Mouse (Mus musculus) heart, embryonic 10.5 days (tissue): ENCODE results near the gene Zc3h18. TPM values are rescaled to one million over a fixed set of nuclear protein-coding genes. Genes with fewer than 3 reads are reported as not detected.
A peak's percentile ranks its signal among the peaks of the same experiment; 100 is the strongest.

ENCODE experiments used
- DNase-seq: peaks from one replicate; pipeline ENCODE4 v3.0.0-alpha.2; 2017; ENCODE audit warnings: low spot score
- H3K27ac ChIP-seq: fragments of 300-500 bp; sonication (generic); 2 replicates; pipeline ENCODE4 v1.5.1; 2016; ENCODE audit warnings: mild to moderate bottlenecking
- H3K27me3 ChIP-seq: fragments of 300-500 bp; sonication (generic); 2 replicates; pipeline ENCODE4 v1.6.1; 2016; ENCODE audit warnings: mild to moderate bottlenecking; ENCODE audit not compliant: poor library complexity, insufficient read depth, severe bottlenecking
- H3K36me3 ChIP-seq: fragments of 300-500 bp; sonication (generic); 2 replicates; pipeline ENCODE4 v1.6.1; 2016; ENCODE audit warnings: mild to moderate bottlenecking, moderate library complexity
- H3K4me1 ChIP-seq: fragments of 300-500 bp; sonication (generic); 2 replicates; pipeline ENCODE4 v1.6.1; 2016; ENCODE audit warnings: mild to moderate bottlenecking
- H3K4me3 ChIP-seq: fragments of 300-500 bp; sonication (generic); 2 replicates; pipeline ENCODE4 v1.5.1; 2016; ENCODE audit warnings: mild to moderate bottlenecking, moderate library complexity
- H3K9me3 ChIP-seq: fragments of 300-500 bp; sonication (generic); 2 replicates; pipeline ENCODE4 v1.6.1; 2016; ENCODE audit warnings: mild to moderate bottlenecking, moderate library complexity
- WGBS: fragments of 180-500 bp; shearing (Covaris S2); methylation state at CpG from one replicate; pipeline ENCODE4 v1.1.7; 2016; 5-methylcytosine and 5-hydroxymethylcytosine counted together
- polyA plus RNA-seq: library from polyadenylated mRNA; unstranded; fragments of >200 nt; fragmentation: Nextera tagmentation; extraction: Ambion mirVana; gene quantifications from 2 replicates; pipeline ENCODE4 v1.2.1, GENCODE M21; 2016

Zc3h18 gene
- polyA plus RNA-seq, 1 experiment from 2014 or later = 51.0 TPM

DNA sequence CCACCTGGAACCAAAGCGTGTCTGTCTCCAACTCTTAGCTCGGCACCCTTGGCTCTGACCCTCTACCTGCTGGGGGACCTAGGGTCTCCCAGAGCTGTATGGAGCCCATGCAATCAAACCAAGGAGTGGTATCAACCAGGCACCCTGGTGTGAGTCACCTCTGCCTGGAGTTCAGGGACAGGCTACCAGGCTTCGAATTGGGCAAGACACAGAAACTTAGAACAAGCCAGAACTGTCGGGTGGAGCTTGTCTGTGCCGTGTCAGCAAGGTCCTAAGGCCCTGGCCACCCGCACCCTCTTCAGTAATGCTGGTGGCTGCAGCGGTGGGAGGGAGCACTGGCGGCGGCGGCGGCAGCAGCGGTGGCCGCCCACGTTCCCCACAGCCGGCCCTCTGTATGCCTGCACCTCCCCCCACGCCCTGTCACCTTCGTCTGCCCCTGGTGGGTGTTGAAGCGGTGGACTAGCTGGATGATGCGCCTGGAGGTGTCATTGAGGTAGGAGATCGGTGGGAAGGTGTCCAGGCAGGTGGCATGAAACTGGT lies 60.2 kb downstream of the Zc3h18 start:
- Histone ChIP-seq H3K27ac (no peak overlapping the region), H3K27me3 (no peaks in the 10 kb centered on the region), H3K9me3 (no peaks in the 10 kb centered on the region), H3K36me3 (peaks cover 65% of the 10 kb centered on the region), H3K4me3 (no peak overlapping the region; the same call in 1 of the 2 replicates), H3K4me1 (peaks cover 38% of the 10 kb centered on the region)
- 79% methylated on average over 20 of the region's 20 CpGs for WGBS
- DNase-seq = no peak

DNA sequence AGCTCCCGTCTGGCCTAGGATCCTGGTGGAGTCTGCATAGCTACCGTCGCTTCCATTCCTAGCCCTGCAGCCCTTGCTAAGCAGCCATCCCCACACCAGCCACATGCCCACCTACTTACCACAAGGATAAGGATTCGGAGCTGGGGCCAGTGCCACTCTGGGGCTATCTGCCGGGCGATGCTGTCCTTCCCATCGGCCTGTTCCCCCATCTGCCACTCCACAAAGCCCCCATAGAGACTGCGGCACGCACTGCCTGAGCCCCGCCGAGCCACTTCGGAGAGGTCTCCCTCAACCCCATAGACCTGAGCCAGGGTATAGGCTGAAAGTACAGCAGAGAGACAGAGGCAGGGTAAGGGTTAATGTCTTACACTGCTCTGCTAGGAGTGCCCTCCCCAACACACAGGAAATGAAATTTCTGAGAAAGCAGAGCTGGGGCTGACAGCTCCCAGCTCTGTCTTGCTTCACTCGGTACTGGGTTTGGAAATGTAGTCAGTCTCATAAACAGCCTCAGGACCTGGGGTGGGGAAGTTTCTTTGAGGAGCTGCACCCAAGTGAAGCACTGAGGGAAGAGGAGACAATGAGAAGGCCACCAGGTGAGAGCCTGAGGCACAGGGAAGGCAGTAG lies 61.4 kb downstream of the Zc3h18 start:
- Histone ChIP-seq H3K27me3 (no peaks in the 10 kb centered on the region), H3K9me3 (no peaks in the 10 kb centered on the region), H3K36me3 (peaks cover 65% of the 10 kb centered on the region), H3K4me1 (peaks cover 33% of the 10 kb centered on the region), H3K4me3 (no peak overlapping the region), H3K27ac (peak overlapping the region; percentile 17; the same call in 1 of the 2 replicates)
- DNase-seq = no peak
- WGBS = 90% methylated on average over 13 of the region's 13 CpGs

DNA sequence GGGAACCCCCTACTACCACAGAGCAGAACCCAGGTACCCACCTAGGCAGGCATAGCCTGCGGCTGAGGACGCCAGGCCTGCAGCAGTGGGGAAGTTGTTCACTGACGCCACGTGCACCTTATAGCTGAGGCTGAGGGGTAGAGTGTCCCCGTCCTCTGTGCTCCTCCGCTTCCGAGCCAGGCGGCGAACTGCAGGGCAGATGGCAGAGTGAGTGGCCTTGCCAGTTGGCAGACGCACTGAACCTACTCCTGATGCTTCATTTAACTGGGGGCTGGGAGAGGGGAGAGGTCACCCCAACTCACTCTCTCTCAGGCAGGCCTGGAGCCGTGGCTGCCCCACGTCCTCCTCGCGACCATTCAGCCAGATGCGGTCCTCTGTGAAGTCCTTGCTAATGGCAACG lies 62.9 kb downstream of the Zc3h18 start:
- WGBS = 89% methylated on average over 16 of the region's 16 CpGs
- no peak overlapping the region for H3K27ac ChIP-seq
- peaks cover 56% of the 10 kb centered on the region for H3K36me3 ChIP-seq
- no peaks in the 10 kb centered on the region for H3K9me3 ChIP-seq
- peaks cover 29% of the 10 kb centered on the region for H3K4me1 ChIP-seq
- H3K27me3 ChIP-seq = no peaks in the 10 kb centered on the region
- H3K4me3 ChIP-seq = no peak overlapping the region
- no peak for DNase-seq

- DNase-seq = no peak
- 93% methylated on average over 1 of the region's 1 CpGs for WGBS
- H3K4me1 ChIP-seq = peaks cover 49% of the 10 kb centered on the region
- no peak overlapping the region for H3K4me3 ChIP-seq
- H3K9me3 ChIP-seq = no peaks in the 10 kb centered on the region
- no peaks in the 10 kb centered on the region for H3K27me3 ChIP-seq
- H3K36me3 ChIP-seq = peaks cover 38% of the 10 kb centered on the region
- H3K27ac ChIP-seq = no peak overlapping the region
Observed at GRCm38 (mm10) chr8:122441326-122441725, 64.9 kb downstream of the Zc3h18 start.

GRCm38 (mm10) chr8:122442356-122442755 lies 65.9 kb downstream of the Zc3h18 start:
- peaks cover 28% of the 10 kb centered on the region for H3K36me3 ChIP-seq
- H3K4me1 ChIP-seq = peaks cover 47% of the 10 kb centered on the region
- peak overlapping the region; percentile 79 for H3K4me3 ChIP-seq
- H3K27ac ChIP-seq = peak overlapping the region; percentile 91
- WGBS = 28% methylated on average over 7 of the region's 7 CpGs
- no peaks in the 10 kb centered on the region for H3K9me3 ChIP-seq
- no peaks in the 10 kb centered on the region for H3K27me3 ChIP-seq
- DNase-seq = no peak

GRCm38 (mm10) chr8:122442781-122443180 lies 66.4 kb downstream of the Zc3h18 start:
- Histone ChIP-seq H3K9me3 (no peaks in the 10 kb centered on the region), H3K4me1 (peaks cover 43% of the 10 kb centered on the region), H3K27me3 (no peaks in the 10 kb centered on the region), H3K36me3 (peaks cover 23% of the 10 kb centered on the region), H3K4me3 (peak overlapping the region; percentile 79), H3K27ac (peak overlapping the region; percentile 91)
- 2% methylated on average over 12 of the region's 12 CpGs for WGBS
- no peak for DNase-seq

DNA sequence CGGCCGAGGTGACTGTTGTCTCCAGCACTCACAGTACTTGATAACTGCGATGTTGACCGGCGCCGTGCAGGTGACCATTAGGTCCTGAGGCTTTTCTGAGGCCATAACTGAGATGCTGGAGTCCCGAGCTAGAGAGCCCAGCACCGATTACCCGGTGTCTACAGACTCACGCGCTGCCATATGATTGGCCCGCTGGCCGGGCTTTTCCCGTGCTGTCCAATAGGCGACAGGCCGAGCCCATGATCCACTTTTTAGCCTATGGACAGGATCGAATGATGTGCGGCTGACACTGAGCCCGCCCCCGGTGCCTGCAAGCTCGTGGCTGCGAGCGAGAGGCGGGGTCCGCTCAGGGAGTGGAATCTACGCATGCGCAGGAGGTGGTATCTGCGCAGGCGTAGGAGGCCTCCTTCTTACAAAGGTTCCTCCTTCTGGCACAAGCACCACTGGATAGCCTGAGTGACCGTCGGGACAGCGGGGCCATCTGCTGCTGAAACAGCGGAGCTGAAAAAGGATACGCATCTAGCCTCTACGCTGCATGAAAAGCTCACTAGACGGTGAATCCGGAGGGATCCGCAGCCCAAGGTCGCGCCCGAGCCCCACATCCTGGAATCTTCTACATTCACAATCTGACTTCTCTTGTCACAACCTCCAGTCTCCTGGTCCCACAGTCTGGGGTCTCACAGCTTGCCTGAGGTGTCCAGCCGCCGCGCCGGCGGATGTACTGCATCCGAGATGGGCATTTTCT lies 67.0 kb downstream of the Zc3h18 start, which contains the start of gene Mvd:
Gene Mvd, minus strand, starts transcription at position 161 of the 745 bp plus-strand sequence.
- DNase-seq = peak; percentile 100
- 1% methylated on average over 47 of the region's 47 CpGs for WGBS
- H3K36me3 ChIP-seq = peaks cover 17% of the 10 kb centered on the region
- H3K9me3 ChIP-seq = no peaks in the 10 kb centered on the region
- peak within 1 kb of the TSS; percentile 79 for H3K4me3 ChIP-seq
- no peaks in the 10 kb centered on the region for H3K27me3 ChIP-seq
- peak within 1 kb of the TSS; percentile 91 for H3K27ac ChIP-seq
- peaks cover 37% of the 10 kb centered on the region for H3K4me1 ChIP-seq

GRCm38 (mm10) chr8:122444058-122444748 lies 67.8 kb downstream of the Zc3h18 start:
- peak; percentile 88 for DNase-seq

DNA sequence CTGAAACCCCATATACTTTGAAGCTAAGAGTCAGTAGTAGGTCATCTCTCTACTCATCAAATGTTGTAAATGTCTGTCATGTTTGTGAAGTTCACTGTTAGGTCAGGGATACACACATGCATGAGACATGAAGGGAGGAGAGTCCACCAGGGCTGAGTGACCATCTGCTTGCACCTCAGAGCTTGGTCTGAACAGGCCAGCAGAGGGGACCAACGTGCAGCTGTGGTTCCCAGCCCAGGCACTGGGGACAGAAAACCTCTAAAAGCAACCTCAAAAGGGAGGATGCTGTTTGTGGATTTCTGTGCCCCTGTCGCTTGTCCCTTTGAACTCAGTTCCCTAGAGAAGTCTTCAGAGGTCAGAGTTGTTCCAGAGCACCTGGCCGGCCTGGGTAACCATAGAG lies 68.8 kb downstream of the Zc3h18 start:
- no peaks in the 10 kb centered on the region for H3K36me3 ChIP-seq
- DNase-seq = no peak
- 0 out of 2 replicates have a peak overlapping the region, but pooled peaks have one; percentile 79 for H3K4me3 ChIP-seq
- peaks cover 40% of the 10 kb centered on the region for H3K4me1 ChIP-seq
- WGBS = 47% methylated on average over 3 of the region's 3 CpGs
- H3K27ac ChIP-seq = peak overlapping the region; percentile 91; the same call in 1 of the 2 replicates
- H3K9me3 ChIP-seq = no peaks in the 10 kb centered on the region
- no peaks in the 10 kb centered on the region for H3K27me3 ChIP-seq

More at GRCm38 (mm10) chr8:122444058-122444748, 67.8 kb downstream of the Zc3h18 start:
- Histone ChIP-seq H3K4me3 (peak overlapping the region; percentile 79), H3K9me3 (no peaks in the 10 kb centered on the region), H3K27ac (peak overlapping the region; percentile 91), H3K4me1 (peaks cover 37% of the 10 kb centered on the region), H3K27me3 (no peaks in the 10 kb centered on the region), H3K36me3 (peaks cover 9% of the 10 kb centered on the region)
- WGBS = 30% methylated on average over 19 of the region's 19 CpGs

GRCm38 (mm10) chr8:122451161-122451703 lies 74.8 kb downstream of the Zc3h18 start:
- peaks cover 58% of the 10 kb centered on the region for H3K4me1 ChIP-seq
- H3K36me3 ChIP-seq = peaks cover 8% of the 10 kb centered on the region; the same call in 1 of the 2 replicates
- 34% methylated on average over 7 of the region's 7 CpGs for WGBS
- H3K9me3 ChIP-seq = no peaks in the 10 kb centered on the region
- DNase-seq = no peak
- H3K4me3 ChIP-seq = 0 out of 2 replicates have a peak overlapping the region, but pooled peaks have one; percentile 7
- H3K27me3 ChIP-seq = peaks cover 7% of the 10 kb centered on the region
- H3K27ac ChIP-seq = peak overlapping the region; percentile 87

DNA sequence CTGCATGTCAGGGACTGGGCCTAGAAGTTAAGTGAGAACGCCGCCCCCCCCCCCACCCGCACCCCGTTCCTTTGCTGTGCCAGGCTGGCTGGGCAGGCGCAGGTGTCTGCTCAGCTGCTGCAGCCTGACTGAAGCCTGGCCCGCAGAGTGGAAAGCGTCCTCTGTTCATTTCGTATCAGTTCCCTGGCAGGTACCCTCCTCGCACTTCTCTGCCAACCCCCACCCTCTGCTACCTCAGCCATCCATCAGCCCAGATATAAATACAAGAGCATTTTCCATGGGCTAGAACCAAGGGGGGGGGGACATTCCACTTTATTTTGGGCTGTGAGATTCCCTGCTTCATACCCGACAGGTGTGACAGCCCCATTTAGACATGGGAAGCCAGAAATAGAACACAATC lies 75.7 kb downstream of the Zc3h18 start:
- Histone ChIP-seq H3K4me1 (peaks cover 57% of the 10 kb centered on the region), H3K27ac (peak overlapping the region; percentile 87), H3K36me3 (peaks cover 11% of the 10 kb centered on the region; the same call in 1 of the 2 replicates), H3K27me3 (peaks cover 15% of the 10 kb centered on the region), H3K9me3 (no peaks in the 10 kb centered on the region), H3K4me3 (no peak overlapping the region)
- no peak for DNase-seq
- 62% methylated on average over 10 of the region's 10 CpGs for WGBS

GRCm38 (mm10) chr8:122454409-122454808 lies 78.0 kb downstream of the Zc3h18 start:
- no peak for DNase-seq
- Histone ChIP-seq H3K4me1 (peaks cover 62% of the 10 kb centered on the region), H3K9me3 (no peaks in the 10 kb centered on the region), H3K36me3 (peaks cover 11% of the 10 kb centered on the region; the same call in 1 of the 2 replicates), H3K4me3 (no peak overlapping the region), H3K27me3 (peaks cover 33% of the 10 kb centered on the region), H3K27ac (peak overlapping the region; percentile 87)
- 80% methylated on average over 6 of the region's 6 CpGs for WGBS
